Mouse (Mus musculus) mesoderm, embryonic 11.5 days (tissue): ENCODE measurements at regions not wholly inside any gene's neighbourhood (a gene's known extent, or its start where the extent isn't known, plus 50 kb on each side); places are given as distances from the start of the nearest gene placed in this dataset.
"Not testable (repeated sequence)": the region's sequence is repeated elsewhere in the genome, so short reads cannot be mapped to it uniquely, and the experiment has no call there.

ENCODE experiments used
- DNase-seq: peaks from one replicate; pipeline ENCODE4 v3.0.0-alpha.2; 2012; ENCODE audit warnings: low read depth, low spot score

GRCm38 (mm10) chr19:35639945-35640344 lies 417.4 kb downstream of the Htr7 start:
- DNase-seq: no peak

DNA sequence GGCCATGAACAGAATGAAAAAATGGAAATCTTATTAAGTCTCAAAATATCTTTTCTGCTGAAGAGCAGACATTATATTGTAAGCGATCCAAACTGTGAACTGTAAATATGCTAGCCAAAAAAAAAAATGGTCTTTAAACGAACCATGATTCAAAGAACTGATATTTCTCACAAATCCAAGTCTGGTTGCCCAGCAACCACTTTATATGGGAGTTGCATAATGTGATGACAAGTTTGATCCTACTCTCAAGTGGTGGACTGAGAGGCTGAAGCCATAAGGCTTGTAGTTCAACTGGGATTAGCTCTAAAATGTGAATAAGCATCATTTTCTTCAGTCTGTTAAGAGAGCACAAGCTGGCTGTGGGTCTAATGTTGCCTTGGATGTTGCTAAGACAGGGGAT lies 435.5 kb downstream of the Htr7 start:
- no peak for DNase-seq

DNA sequence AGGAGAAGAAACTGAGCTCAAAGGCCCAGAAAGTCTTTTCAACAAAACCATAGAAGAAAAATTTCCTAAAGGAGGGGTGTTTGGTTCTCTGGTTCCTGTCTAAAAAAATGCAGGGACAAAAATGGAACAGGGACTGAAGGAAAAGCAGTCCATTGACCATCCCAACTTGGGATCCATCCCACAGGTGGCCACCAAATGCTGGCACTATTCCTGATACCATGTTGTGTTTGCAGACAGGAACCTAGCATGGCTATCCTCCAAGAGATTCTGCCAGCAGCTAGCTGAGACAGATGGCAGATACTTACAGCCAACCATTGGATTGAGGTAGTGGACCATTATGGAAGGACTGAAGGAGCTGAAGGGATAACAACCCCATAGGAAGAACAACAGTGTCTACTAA lies 461.9 kb downstream of the Htr7 start:
- no peak for DNase-seq

DNA sequence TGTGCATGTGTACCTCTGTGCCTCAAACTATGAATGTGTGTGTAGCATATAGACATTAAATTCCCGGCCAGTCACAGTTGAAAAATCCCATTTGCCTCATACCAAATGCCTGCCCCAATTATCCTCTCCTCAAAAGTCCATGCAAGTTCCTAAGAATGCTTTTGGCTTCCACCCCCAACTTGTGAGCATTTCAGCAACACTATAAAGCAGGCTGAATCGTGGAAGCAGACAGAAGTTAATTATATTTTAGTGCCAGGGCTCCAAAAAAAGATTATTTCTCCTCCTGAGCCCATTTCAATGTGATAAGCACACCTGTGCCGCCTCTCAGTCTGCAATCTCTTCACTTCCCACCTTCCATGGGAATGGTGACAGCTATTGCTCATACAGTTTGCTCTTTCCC lies 481.3 kb downstream of the Htr7 start:
- DNase-seq: no peak

GRCm38 (mm10) chr19:35549381-35549780 lies 507.9 kb downstream of the Htr7 start:
- DNase-seq: no peak

GRCm38 (mm10) chr19:35536816-35537215 lies 520.5 kb downstream of the Htr7 start:
- DNase-seq: peak; percentile 13

DNA sequence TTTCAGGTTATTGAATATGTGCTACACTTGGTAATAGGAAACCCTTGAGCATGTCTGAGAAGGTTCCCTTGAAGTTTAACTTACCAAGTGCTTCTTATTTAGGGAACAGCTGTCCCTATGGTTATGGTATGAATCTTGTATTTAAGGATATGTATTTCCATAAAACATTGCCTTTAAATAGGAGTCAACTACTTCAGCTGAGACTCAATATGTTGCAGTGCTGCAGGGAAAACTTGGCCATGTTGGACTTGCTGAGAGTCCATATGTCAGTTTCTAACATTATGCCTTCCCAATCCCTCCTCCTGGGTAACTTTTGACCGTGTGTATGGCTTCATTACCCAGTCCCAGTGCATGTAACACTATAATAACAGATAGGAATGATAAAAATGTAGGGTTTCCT lies 528.0 kb downstream of the Htr7 start:
- no peak for DNase-seq

DNA sequence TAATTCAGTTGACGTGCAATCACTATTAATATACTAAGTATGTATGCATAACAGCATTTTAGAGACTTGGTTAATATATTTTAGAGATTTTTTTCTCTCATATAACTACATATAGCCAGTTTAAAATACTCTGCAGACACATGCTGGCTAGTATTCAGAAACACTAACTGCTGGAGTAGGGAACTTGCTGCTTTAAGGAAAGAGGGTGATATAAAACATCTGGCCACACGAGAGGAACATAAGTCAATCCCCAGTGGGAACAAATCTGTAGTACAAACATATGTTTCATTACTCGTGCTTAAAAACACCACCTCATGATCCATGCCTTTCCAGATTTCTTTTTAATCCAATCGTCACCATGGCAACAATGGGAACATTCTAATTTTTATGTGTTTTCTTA lies 563.6 kb downstream of the Htr7 start:
- DNase-seq: peak; percentile 10

DNA sequence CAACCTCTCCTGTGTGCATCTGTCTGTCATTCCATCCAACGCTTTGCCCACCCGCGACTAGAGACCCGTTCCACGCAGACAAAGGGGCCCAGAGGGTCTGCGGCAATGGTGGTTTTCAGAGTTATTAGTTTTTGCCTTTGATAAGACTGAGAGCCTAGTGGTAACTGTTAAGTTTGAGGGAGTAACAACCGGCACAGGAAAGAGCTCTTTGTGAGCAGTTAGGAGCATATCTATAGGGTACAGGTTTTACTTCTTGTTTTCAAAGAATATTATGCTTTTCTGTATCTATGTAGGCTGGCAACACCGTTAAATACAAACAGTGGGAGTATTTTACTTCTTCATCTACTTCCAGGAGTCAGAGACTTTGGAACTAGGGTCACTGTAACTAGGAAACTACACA lies 566.0 kb downstream of the Htr7 start:
- DNase-seq: no peak

DNA sequence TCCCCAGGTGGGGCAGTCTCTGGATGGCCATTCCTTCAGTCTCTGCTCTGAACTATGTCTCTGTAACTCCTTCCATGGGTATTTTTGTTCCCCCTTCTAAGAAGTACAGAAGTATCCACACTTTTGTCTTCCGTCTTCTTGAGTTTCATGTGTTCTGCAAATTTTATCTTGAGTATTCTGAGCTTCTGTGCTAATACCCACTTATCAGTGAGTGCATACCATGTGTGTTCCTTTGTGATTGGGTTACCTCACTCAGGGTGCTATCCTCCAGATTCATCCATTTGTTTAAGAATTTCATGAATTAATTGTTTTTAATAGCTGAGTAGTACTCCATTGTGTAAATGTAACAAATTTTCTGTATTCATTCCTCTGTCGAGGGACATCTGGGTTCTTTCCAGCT lies 563.5 kb downstream of the Kif20b start:
- not testable (repeated sequence) for DNase-seq

- no peak for DNase-seq
Measured at GRCm38 (mm10) chr19:35482469-35482868, 560.3 kb downstream of the Kif20b start.

DNA sequence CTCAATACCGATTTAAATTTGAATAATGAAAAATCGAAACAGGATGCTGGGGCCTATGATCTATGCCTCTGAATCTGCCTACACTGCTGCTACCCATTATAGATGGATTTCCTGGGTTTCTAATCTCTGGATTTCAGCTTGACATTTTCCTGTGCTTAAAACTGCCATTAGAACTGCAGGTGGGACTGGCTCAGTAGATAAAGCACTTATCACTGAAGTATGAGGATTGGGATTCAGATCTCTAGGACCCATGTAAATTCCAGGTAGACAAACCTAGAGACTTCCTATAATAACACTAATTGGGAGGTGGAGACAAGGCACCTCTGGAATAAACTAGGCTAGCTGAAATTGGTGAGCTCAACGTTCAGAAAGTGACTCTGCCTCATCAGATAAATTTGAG lies 531.8 kb downstream of the Kif20b start:
- no peak for DNase-seq

GRCm38 (mm10) chr19:35442466-35442865 lies 520.3 kb downstream of the Kif20b start:
- DNase-seq: no peak

GRCm38 (mm10) chr19:35438074-35438473 lies 515.9 kb downstream of the Kif20b start:
- DNase-seq: no peak
